Mouse (Mus musculus) heart, postnatal 36 days (tissue): ENCODE measurements at regions not wholly inside any gene's neighbourhood (a gene's known extent, or its start where the extent isn't known, plus 50 kb on each side); places are given as distances from the start of the nearest gene placed in this dataset.
A peak's percentile ranks its signal among the peaks of the same experiment; 100 is the strongest.

Source experiments
- DNase-seq, 2 experiments: peaks; one replicate each; pipeline ENCODE4 v3.0.0; 2021 to 2022
- intact Hi-C: fragments of 180-260 bp; cut with DNase I; formaldehyde crosslinking; loops from one replicate; pipeline ENCODE4 v1.15.1; 2025

GRCm38 (mm10) chr6:7472366-7473026 lies 82.2 kb upstream of the Tac1 start:
- DNase-seq: peak in 1 of 2 experiments; percentile 5
- intact Hi-C loops: no loop called here

DNA sequence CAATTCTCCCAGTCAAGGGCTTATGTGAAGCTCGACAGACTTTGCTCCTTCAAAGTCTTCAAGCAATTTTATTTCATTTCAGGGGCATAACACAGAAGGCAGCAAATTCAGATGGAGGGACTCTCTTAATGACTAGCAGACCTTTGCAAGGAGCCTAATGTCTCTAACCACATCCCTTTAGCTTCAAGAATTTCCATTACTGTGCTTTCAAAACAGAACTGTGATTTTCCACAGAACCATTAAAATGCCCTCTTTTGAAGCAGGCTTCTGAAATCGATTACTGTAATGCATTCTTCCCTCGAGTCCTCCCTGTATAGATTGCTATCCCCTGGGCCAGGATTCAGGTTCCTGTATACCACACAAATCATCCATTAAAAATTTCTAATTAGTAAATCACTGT lies 80.9 kb upstream of the Tac1 start:
- intact Hi-C loops: no loop called here
- DNase-seq: no peak

DNA sequence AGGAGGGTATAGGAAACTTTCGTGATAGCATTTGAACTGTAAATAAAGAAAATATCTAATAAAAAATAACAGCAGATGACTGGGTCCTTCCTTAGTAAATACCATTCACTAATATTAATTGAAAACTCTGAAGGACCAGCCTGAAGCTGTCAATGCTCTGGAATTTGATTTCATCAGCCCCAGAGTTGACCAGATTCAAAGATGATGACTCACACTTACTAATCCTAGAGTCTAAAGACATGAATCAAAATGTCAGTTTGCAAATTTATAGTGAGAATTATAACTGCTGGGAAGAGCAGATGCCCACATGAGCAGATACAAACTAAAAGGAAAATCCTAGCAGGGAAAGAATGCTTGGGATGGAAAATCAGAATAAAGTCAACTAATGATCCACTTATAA lies 77.8 kb upstream of the Tac1 start:
- DNase-seq: no peak
- intact Hi-C loops: no loop called here

DNA sequence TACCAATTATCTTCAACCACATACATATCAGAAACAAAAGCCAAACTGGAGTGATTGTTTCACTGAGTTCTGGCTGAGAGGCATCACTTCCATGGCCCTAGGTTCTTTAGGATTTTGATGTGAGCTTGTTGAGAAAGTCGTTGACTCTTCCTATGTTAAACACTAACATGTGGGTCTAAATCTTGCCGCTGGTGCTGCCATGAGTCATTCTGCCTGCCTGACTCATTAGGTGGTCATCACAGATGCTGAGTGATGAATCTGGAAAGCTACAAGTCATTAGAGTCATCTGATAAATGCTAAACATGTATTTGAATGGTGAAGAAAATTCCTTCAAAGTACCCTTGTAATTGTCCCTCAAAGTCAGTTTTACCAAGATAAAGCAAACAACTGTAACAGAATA lies 60.4 kb upstream of the Tac1 start:
- DNase-seq: no peak
- intact Hi-C loops: no loop called here

DNA sequence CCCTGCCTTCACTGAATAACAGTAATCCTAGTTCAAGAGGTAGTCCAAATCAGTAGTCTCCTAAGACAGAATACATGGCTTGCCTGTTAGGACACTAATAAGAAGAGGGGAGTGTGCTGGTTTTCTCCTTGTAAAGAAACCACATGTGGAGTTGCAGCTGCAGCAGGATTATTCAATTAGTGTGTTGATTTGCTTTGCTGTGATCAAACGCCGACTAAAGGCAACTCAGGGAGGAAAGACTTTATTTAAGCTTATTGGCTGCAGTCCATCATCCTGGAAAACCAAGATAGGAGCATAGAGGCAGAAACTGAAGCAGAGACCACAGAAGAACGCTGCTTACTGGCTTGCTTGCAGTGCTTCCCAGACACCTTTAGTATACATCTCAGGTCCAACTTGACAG lies 57.9 kb upstream of the Tac1 start:
- intact Hi-C loops: no loop called here
- no peak for DNase-seq
